Mouse (Mus musculus) ES-E14 (cell line): ENCODE results near the gene Macrod1.

Source experiments
- CHD2 ChIP-seq: IDR thresholded peaks from 2 replicates; pipeline ENCODE4 v1.6.1; 2014; ENCODE audit warnings: mild to moderate bottlenecking, low read depth, low read length, inconsistent platforms
- HCFC1 ChIP-seq: IDR thresholded peaks from 2 replicates; pipeline ENCODE4 v1.6.1; 2012; ENCODE audit warnings: low read length, inconsistent platforms, borderline replicate concordance; ENCODE audit not compliant: insufficient read depth
- ZNF384 ChIP-seq: IDR thresholded peaks from 2 replicates; pipeline ENCODE4 v1.6.1; 2012; ENCODE audit warnings: low read depth, low read length, inconsistent platforms

- no peak for TF ChIP-seq CHD2
- no peak for TF ChIP-seq ZNF384
- no peak for TF ChIP-seq HCFC1
Measured at GRCm38 (mm10) chr19:7110875-7111274, 54.3 kb downstream of the Macrod1 start.
